Mouse (Mus musculus) layer of hippocampus, postnatal 36 days (tissue): ENCODE measurements at regions not wholly inside any gene's neighbourhood (a gene's known extent, or its start where the extent isn't known, plus 50 kb on each side); places are given as distances from the start of the nearest gene placed in this dataset.

Source experiments
- DNase-seq, 2 experiments: peaks; one replicate each; pipeline ENCODE4 v3.0.0; 2022

- DNase-seq: no peak
Observed at GRCm38 (mm10) chr3:102386091-102386490, 83.6 kb upstream of the Ngf start.

GRCm38 (mm10) chr3:102384596-102384995 lies 85.1 kb upstream of the Ngf start:
- DNase-seq: no peak

- no peak for DNase-seq
Observed at GRCm38 (mm10) chr3:102383671-102384070, 86.0 kb upstream of the Ngf start.

- no peak for DNase-seq
Observed at GRCm38 (mm10) chr3:102381683-102382082, 88.0 kb upstream of the Ngf start.

- DNase-seq: no peak
Observed at GRCm38 (mm10) chr3:102374381-102375060, 95.2 kb upstream of the Ngf start.

GRCm38 (mm10) chr3:102372205-102372899 lies 97.4 kb upstream of the Ngf start:
- DNase-seq: no peak

GRCm38 (mm10) chr3:102366188-102366587 lies 103.5 kb upstream of the Ngf start:
- DNase-seq: no peak

- no peak for DNase-seq
Observed at GRCm38 (mm10) chr3:102364326-102364935, 105.3 kb upstream of the Ngf start.

- DNase-seq: no peak
Observed at GRCm38 (mm10) chr3:102360732-102361280, 108.9 kb upstream of the Ngf start.

- no peak for DNase-seq
Observed at GRCm38 (mm10) chr3:102358801-102359200, 110.9 kb upstream of the Ngf start.

GRCm38 (mm10) chr3:102357062-102357610 lies 112.6 kb upstream of the Ngf start:
- no peak for DNase-seq

GRCm38 (mm10) chr3:102355352-102355751 lies 114.4 kb upstream of the Ngf start:
- DNase-seq: no peak

- no peak for DNase-seq
Observed at GRCm38 (mm10) chr3:102354771-102355170, 114.9 kb upstream of the Ngf start.

- no peak for DNase-seq
Observed at GRCm38 (mm10) chr3:102353277-102353900, 116.3 kb upstream of the Ngf start.

- no peak for DNase-seq
Observed at GRCm38 (mm10) chr3:102346077-102346476, 123.6 kb upstream of the Ngf start.

- DNase-seq: no peak
Observed at GRCm38 (mm10) chr3:102345291-102345690, 124.4 kb upstream of the Ngf start.

GRCm38 (mm10) chr3:102340731-102341130 lies 129.0 kb upstream of the Ngf start:
- no peak for DNase-seq

- DNase-seq: no peak
Observed at GRCm38 (mm10) chr3:102337881-102338280, 131.8 kb upstream of the Ngf start.

GRCm38 (mm10) chr3:102336184-102336583 lies 131.7 kb upstream of the Vangl1 start:
- DNase-seq: no peak

GRCm38 (mm10) chr3:102335146-102335545 lies 130.7 kb upstream of the Vangl1 start:
- peak; percentile 13 to 18 for DNase-seq

GRCm38 (mm10) chr3:102332221-102332620 lies 127.7 kb upstream of the Vangl1 start:
- DNase-seq: no peak

GRCm38 (mm10) chr3:102319331-102319730 lies 114.8 kb upstream of the Vangl1 start:
- no peak for DNase-seq

GRCm38 (mm10) chr3:102316151-102316550 lies 111.7 kb upstream of the Vangl1 start:
- no peak for DNase-seq
